Mouse (Mus musculus): ENCODE measurements around the gene Mrpl54. TPM values are rescaled to one million over a fixed set of nuclear protein-coding genes. Genes with fewer than 3 reads are reported as not detected.
A peak's percentile ranks its signal among the peaks of the same experiment; 100 is the strongest.

Mrpl54 gene
- polyA plus RNA-seq, 1 experiment: 102 TPM

- peak overlapping the region; percentile 76 for H3K27ac ChIP-seq (ENCODE audit: control insufficient read depth, insufficient read depth, low read length)
- TF ChIP-seq POLR2A (IDR thresholded peaks at IDR 0.05; ENCODE audit: control insufficient read depth, extremely low read depth, insufficient read depth, low read length, poor library complexity): no peak
- TF ChIP-seq CTCF (IDR thresholded peaks at IDR 0.05; ENCODE audit: borderline replicate concordance, control insufficient read depth, extremely low read depth, insufficient read depth, low read length, poor library complexity): 0 out of 2 replicates have a peak, but pooled peaks have one; percentile 10
- peak; percentile 69 for DNase-seq
- 9% methylated on average over 24 of the region's 24 CpGs for WGBS
- peaks cover 63% of the 10 kb centered on the region for H3K4me1 ChIP-seq (replicated peaks; ENCODE audit: control insufficient read depth, insufficient read depth, low read length)
- H3K36me3 ChIP-seq (ENCODE audit: control insufficient read depth, insufficient read depth, low read length): no peaks in the 10 kb centered on the region
- H3K4me3 ChIP-seq (ENCODE audit: control insufficient read depth, insufficient read depth, low read length): peak overlapping the region; percentile 25
- no peaks in the 10 kb centered on the region for H3K27me3 ChIP-seq (ENCODE audit: control insufficient read depth, insufficient read depth, low read length)
These were observed 24.1 kb upstream of the Mrpl54 start for GRCm38 (mm10) chr10:81290698-81291460.

GRCm38 (mm10) chr10:81289811-81290210, 23.1 kb upstream of the Mrpl54 start:
- TF ChIP-seq POLR2A (IDR thresholded peaks at IDR 0.05; ENCODE audit: control insufficient read depth, extremely low read depth, insufficient read depth, low read length, poor library complexity) (no peak), CTCF (IDR thresholded peaks at IDR 0.05; ENCODE audit: borderline replicate concordance, control insufficient read depth, extremely low read depth, insufficient read depth, low read length, poor library complexity) (no peak)
- Histone ChIP-seq H3K4me1 (replicated peaks; ENCODE audit: control insufficient read depth, insufficient read depth, low read length) (peaks cover 61% of the 10 kb centered on the region), H3K27ac (ENCODE audit: control insufficient read depth, insufficient read depth, low read length) (no peak overlapping the region), H3K27me3 (ENCODE audit: control insufficient read depth, insufficient read depth, low read length) (no peaks in the 10 kb centered on the region), H3K36me3 (ENCODE audit: control insufficient read depth, insufficient read depth, low read length) (no peaks in the 10 kb centered on the region), H3K4me3 (ENCODE audit: control insufficient read depth, insufficient read depth, low read length) (no peak overlapping the region)
- WGBS: 83% methylated on average over 14 of the region's 14 CpGs
- DNase-seq: no peak

GRCm38 (mm10) chr10:81289278-81289677, 22.5 kb upstream of the Mrpl54 start:
- 12% methylated on average over 7 of the region's 7 CpGs for WGBS
- peak; percentile 74 for DNase-seq
- H3K27me3 ChIP-seq (ENCODE audit: control insufficient read depth, insufficient read depth, low read length): no peaks in the 10 kb centered on the region
- no peaks in the 10 kb centered on the region for H3K36me3 ChIP-seq (ENCODE audit: control insufficient read depth, insufficient read depth, low read length)
- peak; percentile 89 for TF ChIP-seq CTCF (IDR thresholded peaks at IDR 0.05; ENCODE audit: borderline replicate concordance, control insufficient read depth, extremely low read depth, insufficient read depth, low read length, poor library complexity)
- TF ChIP-seq POLR2A (IDR thresholded peaks at IDR 0.05; ENCODE audit: control insufficient read depth, extremely low read depth, insufficient read depth, low read length, poor library complexity): no peak
- H3K4me1 ChIP-seq (replicated peaks; ENCODE audit: control insufficient read depth, insufficient read depth, low read length): peaks cover 57% of the 10 kb centered on the region
- no peak overlapping the region for H3K4me3 ChIP-seq (ENCODE audit: control insufficient read depth, insufficient read depth, low read length)
- no peak overlapping the region for H3K27ac ChIP-seq (ENCODE audit: control insufficient read depth, insufficient read depth, low read length)

GRCm38 (mm10) chr10:81288601-81289000, 21.9 kb upstream of the Mrpl54 start:
- WGBS: 55% methylated on average over 6 of the region's 6 CpGs
- Histone ChIP-seq H3K4me3 (ENCODE audit: control insufficient read depth, insufficient read depth, low read length) (no peak overlapping the region), H3K27ac (ENCODE audit: control insufficient read depth, insufficient read depth, low read length) (no peak overlapping the region), H3K4me1 (replicated peaks; ENCODE audit: control insufficient read depth, insufficient read depth, low read length) (peaks cover 50% of the 10 kb centered on the region), H3K27me3 (ENCODE audit: control insufficient read depth, insufficient read depth, low read length) (no peaks in the 10 kb centered on the region), H3K36me3 (ENCODE audit: control insufficient read depth, insufficient read depth, low read length) (no peaks in the 10 kb centered on the region)
- TF ChIP-seq CTCF (IDR thresholded peaks at IDR 0.05; ENCODE audit: borderline replicate concordance, control insufficient read depth, extremely low read depth, insufficient read depth, low read length, poor library complexity): peak; percentile 44; the same call in 1 of the 2 replicates
- TF ChIP-seq POLR2A (IDR thresholded peaks at IDR 0.05; ENCODE audit: control insufficient read depth, extremely low read depth, insufficient read depth, low read length, poor library complexity): no peak
- peak; percentile 63 for DNase-seq

GRCm38 (mm10) chr10:81287513-81288157, 20.9 kb upstream of the Mrpl54 start:
- no peaks in the 10 kb centered on the region for H3K36me3 ChIP-seq (ENCODE audit: control insufficient read depth, insufficient read depth, low read length)

GRCm38 (mm10) chr10:81286586-81286985, 19.9 kb upstream of the Mrpl54 start:
- WGBS: 72% methylated on average over 6 of the region's 6 CpGs
- H3K27me3 ChIP-seq (ENCODE audit: control insufficient read depth, insufficient read depth, low read length): no peaks in the 10 kb centered on the region
- no peak for DNase-seq
- H3K4me3 ChIP-seq (ENCODE audit: control insufficient read depth, insufficient read depth, low read length): no peak overlapping the region
- no peaks in the 10 kb centered on the region for H3K36me3 ChIP-seq (ENCODE audit: control insufficient read depth, insufficient read depth, low read length)
- H3K4me1 ChIP-seq (replicated peaks; ENCODE audit: control insufficient read depth, insufficient read depth, low read length): peaks cover 43% of the 10 kb centered on the region
- no peak overlapping the region for H3K27ac ChIP-seq (ENCODE audit: control insufficient read depth, insufficient read depth, low read length)
- no peak for TF ChIP-seq POLR2A (IDR thresholded peaks at IDR 0.05; ENCODE audit: control insufficient read depth, extremely low read depth, insufficient read depth, low read length, poor library complexity)

More at GRCm38 (mm10) chr10:81287513-81288157, 20.9 kb upstream of the Mrpl54 start:
- Histone ChIP-seq H3K4me1 (replicated peaks; ENCODE audit: control insufficient read depth, insufficient read depth, low read length) (peaks cover 49% of the 10 kb centered on the region), H3K27ac (ENCODE audit: control insufficient read depth, insufficient read depth, low read length) (no peak overlapping the region), H3K4me3 (ENCODE audit: control insufficient read depth, insufficient read depth, low read length) (no peak overlapping the region), H3K27me3 (ENCODE audit: control insufficient read depth, insufficient read depth, low read length) (no peaks in the 10 kb centered on the region)
- 77% methylated on average over 8 of the region's 8 CpGs for WGBS
- DNase-seq: peak; percentile 74
- TF ChIP-seq POLR2A (IDR thresholded peaks at IDR 0.05; ENCODE audit: control insufficient read depth, extremely low read depth, insufficient read depth, low read length, poor library complexity) (no peak), CTCF (IDR thresholded peaks at IDR 0.05; ENCODE audit: borderline replicate concordance, control insufficient read depth, extremely low read depth, insufficient read depth, low read length, poor library complexity) (peak; percentile 87; the same call in 1 of the 2 replicates)

All from thymus, adult 2 months (tissue).